Comparison of ENCODE assay signal across 8 mouse cellular contexts in genomic region chr8:128653642-128654364, GRCm38 (mm10). TPM values are rescaled to one million over a fixed set of nuclear protein-coding genes. Genes with fewer than 3 reads are reported as not detected.
DNase-seq lines count a peak whose midpoint lies in the region; ATAC-seq and TF ChIP-seq lines count a peak whose summit lies in the region.

No protein-coding gene starts in this region.

- TF ChIP-seq POLR2A in limb, embryonic 14.5 days (IDR thresholded peaks at IDR 0.05; ENCODE audit: borderline replicate concordance, extremely low read depth, insufficient read depth, insufficient read length), result no peak

- H3K27me3 ChIP-seq in Patski, result no peaks in the 10 kb centered on the region
- no peaks in the 10 kb centered on the region for H3K27me3 ChIP-seq in heart, embryonic 10.5 days (ENCODE audit: insufficient read depth, poor library complexity, severe bottlenecking)
- no peaks in the 10 kb centered on the region for H3K27me3 ChIP-seq in limb, embryonic 14.5 days (ENCODE audit: control insufficient read depth, insufficient read depth, low read length)
- no peaks in the 10 kb centered on the region for H3K27me3 ChIP-seq in neural tube, embryonic 14.5 days (ENCODE audit: control insufficient read depth, insufficient read depth, low read length)

- 37% methylated on average over 5 of the region's 5 CpGs for WGBS in heart, embryonic 10.5 days
- 23% methylated on average over 5 of the region's 5 CpGs for WGBS in limb, embryonic 14.5 days
- WGBS in neural tube, embryonic 14.5 days, result 35% methylated on average over 5 of the region's 5 CpGs

- H3K4me1 ChIP-seq in heart, embryonic 10.5 days, result peaks cover 20% of the 10 kb centered on the region
- peaks cover 5% of the 10 kb centered on the region for H3K4me1 ChIP-seq in limb, embryonic 14.5 days (ENCODE audit: control insufficient read depth, insufficient read depth, low read length)
- H3K4me1 ChIP-seq in neural tube, embryonic 14.5 days (ENCODE audit: control insufficient read depth, insufficient read depth, low read length), result peaks cover 4% of the 10 kb centered on the region; the same call in 1 of the 2 replicates

- TF ChIP-seq CTCF in Patski (IDR thresholded peaks at IDR 0.05), result no peak

- DNase-seq in A20 (ENCODE audit: low read depth, low spot score) (peak; percentile 28), Patski (ENCODE audit: low read depth, low spot score) (peak; percentile 42)
- no peak for DNase-seq in heart, embryonic 10.5 days (ENCODE audit: low spot score)
- DNase-seq in limb, embryonic 14.5 days (ENCODE audit: low spot score), result peak; percentile 27
- no peak for DNase-seq in left cerebral cortex, adult 18-20 months (ENCODE audit: low spot score in 2 of 2)
- DNase-seq in left cerebral cortex, postnatal 4 days, result no peak
- DNase-seq in left cerebral cortex, postnatal 36 days (ENCODE audit: low spot score in 2 of 2), result no peak

- POLR2A ChIA-PET in Patski (lab: Charles Lee), result interaction anchor here (0.5 to 2.7 kb wide), 7 partner anchors 9 to 62 kb away, joined by 4 to 22 read pairs (median 4); partner anchors contain the start of gene Itgb1

- H3K4me3 ChIP-seq in heart, embryonic 10.5 days, result peak overlapping the region; percentile 49
- peak overlapping the region; percentile 32 for H3K4me3 ChIP-seq in limb, embryonic 14.5 days (replicated peaks; ENCODE audit: low read length)
- no peak overlapping the region for H3K4me3 ChIP-seq in neural tube, embryonic 14.5 days (ENCODE audit: low read depth, low read length)

- H3K4me2 ChIP-seq in limb, embryonic 14.5 days (replicated peaks; ENCODE audit: low read depth, low read length, severe bottlenecking), result peak overlapping the region; percentile 57
- peak overlapping the region; percentile 48; the same call in 1 of the 2 replicates for H3K4me2 ChIP-seq in neural tube, embryonic 14.5 days (ENCODE audit: low read depth, low read length)

- ATAC-seq in Patski, result peak; percentile 12
- ATAC-seq in limb, embryonic 14.5 days (ENCODE audit: low FRiP score, low read depth), result peak; percentile 1; the same call in 1 of the 2 replicates
- no peak for ATAC-seq in neural tube, embryonic 14.5 days (ENCODE audit: low read depth)

- CTCF ChIA-PET in Patski (lab: Charles Lee), result interaction anchor here (1.1 to 12.6 kb wide), 9 partner anchors 9 to 75 kb away, joined by 3 to 155 read pairs (median 4); partner anchors contain the start of gene Itgb1

- no peaks in the 10 kb centered on the region for H3K36me3 ChIP-seq in heart, embryonic 10.5 days
- H3K36me3 ChIP-seq in limb, embryonic 14.5 days (ENCODE audit: control insufficient read depth, insufficient read depth, low read length), result no peaks in the 10 kb centered on the region
- H3K36me3 ChIP-seq in neural tube, embryonic 14.5 days (ENCODE audit: control insufficient read depth, insufficient read depth, low read length), result no peaks in the 10 kb centered on the region

- no peaks in the 10 kb centered on the region for H3K9me3 ChIP-seq in heart, embryonic 10.5 days
- H3K9me3 ChIP-seq in limb, embryonic 14.5 days (ENCODE audit: control insufficient read depth, low read length), result no peaks in the 10 kb centered on the region
- no peaks in the 10 kb centered on the region for H3K9me3 ChIP-seq in neural tube, embryonic 14.5 days (ENCODE audit: control insufficient read depth, low read length)

- H3K9ac ChIP-seq in limb, embryonic 14.5 days (ENCODE audit: low read depth, low read length, severe bottlenecking), result peak overlapping the region; percentile 48; the same call in 1 of the 2 replicates
- no peak overlapping the region for H3K9ac ChIP-seq in neural tube, embryonic 14.5 days (replicated peaks; ENCODE audit: low read depth, low read length)

- peak overlapping the region; percentile 95 for H3K27ac ChIP-seq in heart, embryonic 10.5 days
- peak overlapping the region; percentile 84 for H3K27ac ChIP-seq in limb, embryonic 14.5 days (replicated peaks; ENCODE audit: low read depth, low read length)
- H3K27ac ChIP-seq in neural tube, embryonic 14.5 days (ENCODE audit: low read depth, low read length), result peak overlapping the region; percentile 66; the same call in 1 of the 2 replicates

- intact Hi-C loops in left cerebral cortex, postnatal 4 days (cut with DNase I), result loop anchor here (5.0 kb wide), 1 partner anchor 58 kb away; no protein-coding TSS in a partner anchor
- intact Hi-C loops in left cerebral cortex, postnatal 36 days (cut with DNase I), result loop anchor here (2.0 to 5.0 kb wide), 3 partner anchors 27 to 71 kb away; no protein-coding TSS in a partner anchor

- in situ Hi-C loops in Patski (cut with MboI; ENCODE audit: low pct_unique_long_range_greater_than_20kb), result loop anchor here (5.0 kb wide), 1 partner anchor 58 kb away; no protein-coding TSS in a partner anchor

RNA-seq across cellular contexts. Expression of gene Itgb1, which starts 31.7 kb away (rescaled TPM):
- polyA plus RNA-seq in Patski (2021), result 916 TPM
- 261 and 314 TPM in 2 replicates for polyA plus RNA-seq in heart, embryonic 10.5 days (2016; fragmentation: Nextera tagmentation; extraction: Ambion mirVana)
- polyA plus RNA-seq in limb, embryonic 14.5 days (2012; rRNA removed), result 166 and 189 TPM in 2 replicates
- 289 and 290 TPM in 2 replicates for polyA plus RNA-seq in limb, embryonic 14.5 days (2014; fragmentation: Nextera tagmentation; extraction: Ambion mirVana)
- polyA plus RNA-seq in neural tube, embryonic 14.5 days (2014; fragmentation: Nextera tagmentation; extraction: Ambion mirVana), result 69.9 and 128 TPM in 2 replicates
- total RNA-seq in left cerebral cortex, adult 18-20 months (2021), result 10 to 100 TPM; 40.9 to 45.3 TPM
- total RNA-seq in left cerebral cortex, postnatal 4 days (2021), result 10 to 100 TPM; 80.8 to 85.5 TPM
- 10 to 100 TPM; 49.4 to 51.1 TPM for total RNA-seq in left cerebral cortex, postnatal 36 days (2021)

Comparison
In these comparisons a context has a peak if more than half of its experiments do, and no peak if none do; other contexts are left out.
1. DNase-seq: peak in A20 (single experiment), Patski (single experiment) and limb, embryonic 14.5 days (single experiment); none in heart, embryonic 10.5 days (single experiment), left cerebral cortex, adult 18-20 months (0 of 2), left cerebral cortex, postnatal 4 days (single experiment) and left cerebral cortex, postnatal 36 days (0 of 2).
2. Peak in every context shown above with its lines, with median percentiles within 50 percentile points of each other: H3K27ac ChIP-seq.